Mouse (Mus musculus): ENCODE data around the gene Hs3st6. TPM values are rescaled to one million over a fixed set of nuclear protein-coding genes. Genes with fewer than 3 reads are reported as not detected.
A peak's percentile ranks its signal among the peaks of the same experiment; 100 is the strongest.

The Hs3st6 gene
- polyA plus RNA-seq, 1 experiment = 0.72 TPM

DNA sequence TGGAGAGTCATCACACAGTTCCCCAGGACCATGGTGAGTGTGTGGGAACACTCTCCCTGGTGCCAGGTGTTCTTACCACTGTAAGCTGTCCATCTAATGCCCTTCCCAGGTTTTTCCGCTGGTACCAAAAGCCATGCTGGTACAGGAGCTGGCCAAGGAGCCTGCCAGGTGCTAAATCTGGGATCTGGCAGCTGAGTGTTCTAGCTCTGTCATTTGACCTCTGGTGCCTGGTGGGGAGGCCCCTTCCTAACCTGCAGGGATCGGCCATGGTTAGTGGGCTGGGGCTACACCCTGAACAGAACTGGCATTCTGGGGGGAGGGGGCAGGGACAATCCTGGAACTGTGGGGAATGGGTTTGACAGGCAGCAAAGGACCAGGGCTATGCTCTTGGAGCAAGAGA lies 25.2 kb upstream of the Hs3st6 start, which contains the start of gene Rpl3l:
Rpl3l (plus strand) TSS at position 203 of the 400 bp plus-strand sequence.
- Histone ChIP-seq H3K4me1 (ENCODE audit: control insufficient read depth, insufficient read depth, low read length) (no peaks in the 10 kb centered on the region), H3K9ac (ENCODE audit: low read depth, poor library complexity, severe bottlenecking) (peak within 1 kb of the TSS; percentile 30; the same call in 1 of the 2 replicates), H3K27me3 (ENCODE audit: control insufficient read depth, insufficient read depth, low read length, poor library complexity, severe bottlenecking) (no peaks in the 10 kb centered on the region), H3K4me3 (ENCODE audit: low read depth, low read length) (peak within 1 kb of the TSS; percentile 31; the same call in 1 of the 2 replicates), H3K36me3 (ENCODE audit: control insufficient read depth, insufficient read depth, low read length, poor library complexity, severe bottlenecking) (no peaks in the 10 kb centered on the region), H3K9me3 (replicated peaks; ENCODE audit: control insufficient read depth, insufficient read depth, low read length, poor library complexity, severe bottlenecking) (no peaks in the 10 kb centered on the region), H3K27ac (ENCODE audit: insufficient read depth, low read length) (no peak within 1 kb of the TSS)
- TF ChIP-seq EP300 (IDR thresholded peaks at IDR 0.05; ENCODE audit: insufficient read depth, low read depth, low read length) (no peak), POLR2A (IDR thresholded peaks at IDR 0.05; ENCODE audit: insufficient read depth, low read length) (no peak), CTCF (IDR thresholded peaks at IDR 0.05; ENCODE audit: low read depth, low read length) (no peak)

- Histone ChIP-seq H3K27me3 (ENCODE audit: control insufficient read depth, insufficient read depth, low read length, poor library complexity, severe bottlenecking) (no peaks in the 10 kb centered on the region), H3K4me3 (ENCODE audit: low read depth, low read length) (peak overlapping the region; percentile 31; the same call in 1 of the 2 replicates), H3K4me1 (ENCODE audit: control insufficient read depth, insufficient read depth, low read length) (peaks cover 2% of the 10 kb centered on the region), H3K36me3 (ENCODE audit: control insufficient read depth, insufficient read depth, low read length, poor library complexity, severe bottlenecking) (no peaks in the 10 kb centered on the region), H3K9me3 (replicated peaks; ENCODE audit: control insufficient read depth, insufficient read depth, low read length, poor library complexity, severe bottlenecking) (no peaks in the 10 kb centered on the region), H3K27ac (ENCODE audit: insufficient read depth, low read length) (no peak overlapping the region), H3K9ac (ENCODE audit: low read depth, poor library complexity, severe bottlenecking) (peak overlapping the region; percentile 30; the same call in 1 of the 2 replicates)
- no peak for TF ChIP-seq CTCF (IDR thresholded peaks at IDR 0.05; ENCODE audit: low read depth, low read length)
- TF ChIP-seq EP300 (IDR thresholded peaks at IDR 0.05; ENCODE audit: insufficient read depth, low read depth, low read length) = no peak
- no peak for TF ChIP-seq POLR2A (IDR thresholded peaks at IDR 0.05; ENCODE audit: insufficient read depth, low read length)
These were observed 24.6 kb upstream of the Hs3st6 start for GRCm38 (mm10) chr17:24728184-24728583.

DNA sequence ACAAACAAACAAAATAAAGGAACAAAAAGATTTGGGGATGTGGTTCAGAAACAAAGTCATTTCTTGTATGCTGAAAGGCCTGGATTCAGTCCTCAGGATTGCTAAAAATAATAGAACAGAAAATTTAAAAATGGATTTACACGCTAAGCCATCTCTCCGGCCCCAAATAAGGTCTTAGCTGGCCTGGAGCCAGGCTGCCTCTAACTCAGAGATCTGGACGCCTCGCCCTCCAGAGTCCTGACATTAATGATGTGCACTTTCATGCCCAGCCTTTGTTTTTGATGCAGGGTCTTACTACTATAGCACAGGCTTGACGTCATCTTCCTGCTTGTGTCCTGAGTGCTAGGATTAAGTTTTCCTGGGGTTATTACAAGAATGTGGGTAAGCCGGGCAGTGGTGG lies 23.7 kb upstream of the Hs3st6 start:
- no peak overlapping the region for H3K9ac ChIP-seq (ENCODE audit: low read depth, poor library complexity, severe bottlenecking)
- peaks cover 2% of the 10 kb centered on the region for H3K4me1 ChIP-seq (ENCODE audit: control insufficient read depth, insufficient read depth, low read length)
- no peaks in the 10 kb centered on the region for H3K27me3 ChIP-seq (ENCODE audit: control insufficient read depth, insufficient read depth, low read length, poor library complexity, severe bottlenecking)
- no peaks in the 10 kb centered on the region for H3K9me3 ChIP-seq (replicated peaks; ENCODE audit: control insufficient read depth, insufficient read depth, low read length, poor library complexity, severe bottlenecking)
- no peaks in the 10 kb centered on the region for H3K36me3 ChIP-seq (ENCODE audit: control insufficient read depth, insufficient read depth, low read length, poor library complexity, severe bottlenecking)
- no peak overlapping the region for H3K4me3 ChIP-seq (ENCODE audit: low read depth, low read length)
- TF ChIP-seq POLR2A (IDR thresholded peaks at IDR 0.05; ENCODE audit: insufficient read depth, low read length) (no peak), EP300 (IDR thresholded peaks at IDR 0.05; ENCODE audit: insufficient read depth, low read depth, low read length) (no peak), CTCF (IDR thresholded peaks at IDR 0.05; ENCODE audit: low read depth, low read length) (no peak)
- H3K27ac ChIP-seq (ENCODE audit: insufficient read depth, low read length) = no peak overlapping the region

- Histone ChIP-seq H3K27me3 (ENCODE audit: control insufficient read depth, insufficient read depth, low read length, poor library complexity, severe bottlenecking) (no peaks in the 10 kb centered on the region), H3K4me3 (ENCODE audit: low read depth, low read length) (no peak overlapping the region), H3K9me3 (replicated peaks; ENCODE audit: control insufficient read depth, insufficient read depth, low read length, poor library complexity, severe bottlenecking) (no peaks in the 10 kb centered on the region), H3K36me3 (ENCODE audit: control insufficient read depth, insufficient read depth, low read length, poor library complexity, severe bottlenecking) (no peaks in the 10 kb centered on the region), H3K4me1 (ENCODE audit: control insufficient read depth, insufficient read depth, low read length) (peaks cover 2% of the 10 kb centered on the region), H3K27ac (ENCODE audit: insufficient read depth, low read length) (no peak overlapping the region), H3K9ac (ENCODE audit: low read depth, poor library complexity, severe bottlenecking) (no peak overlapping the region)
- TF ChIP-seq EP300 (IDR thresholded peaks at IDR 0.05; ENCODE audit: insufficient read depth, low read depth, low read length) (no peak), CTCF (IDR thresholded peaks at IDR 0.05; ENCODE audit: low read depth, low read length) (no peak), POLR2A (IDR thresholded peaks at IDR 0.05; ENCODE audit: insufficient read depth, low read length) (no peak)
These were observed 22.0 kb upstream of the Hs3st6 start for GRCm38 (mm10) chr17:24730787-24731186.

DNA sequence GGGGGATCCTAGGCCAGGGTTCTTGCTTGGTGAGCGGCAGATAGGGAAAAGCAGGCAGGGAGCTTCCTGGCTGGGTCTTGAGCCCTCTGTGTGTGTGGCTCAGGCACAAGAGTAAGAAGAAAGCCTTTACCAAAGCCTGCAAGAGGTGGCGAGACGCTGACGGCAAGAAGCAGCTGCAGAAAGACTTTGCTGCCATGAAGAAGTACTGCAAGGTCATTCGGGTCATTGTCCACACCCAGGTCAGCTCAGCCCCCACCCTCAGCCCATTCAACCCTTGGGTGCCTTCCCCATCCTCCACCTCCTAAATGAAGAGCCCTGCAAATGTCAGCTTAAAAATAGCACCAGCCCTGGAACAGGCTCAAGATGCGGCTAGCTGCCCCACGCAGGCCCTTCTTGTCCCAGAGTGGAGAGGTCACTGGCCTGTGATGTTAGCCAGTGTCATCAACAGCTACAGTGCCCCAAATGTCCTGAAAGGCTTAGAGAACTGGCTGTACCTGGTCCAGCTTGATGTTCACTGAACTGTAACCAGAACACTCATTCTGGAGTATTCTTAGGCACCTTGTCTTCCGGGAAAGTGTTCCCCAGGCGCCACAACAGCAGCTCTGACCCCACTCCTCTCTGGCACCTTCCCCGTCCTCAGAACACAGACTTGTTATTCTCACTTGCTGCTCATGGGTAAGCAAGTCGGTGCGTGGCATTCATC lies 20.4 kb upstream of the Hs3st6 start:
- H3K4me3 ChIP-seq (ENCODE audit: low read depth, low read length) = no peak overlapping the region
- H3K27me3 ChIP-seq (ENCODE audit: control insufficient read depth, insufficient read depth, low read length, poor library complexity, severe bottlenecking) = no peaks in the 10 kb centered on the region
- H3K9ac ChIP-seq (ENCODE audit: low read depth, poor library complexity, severe bottlenecking) = no peak overlapping the region
- peaks cover 2% of the 10 kb centered on the region for H3K4me1 ChIP-seq (ENCODE audit: control insufficient read depth, insufficient read depth, low read length)
- TF ChIP-seq POLR2A (IDR thresholded peaks at IDR 0.05; ENCODE audit: insufficient read depth, low read length) (no peak), EP300 (IDR thresholded peaks at IDR 0.05; ENCODE audit: insufficient read depth, low read depth, low read length) (no peak), CTCF (IDR thresholded peaks at IDR 0.05; ENCODE audit: low read depth, low read length) (no peak)
- no peaks in the 10 kb centered on the region for H3K9me3 ChIP-seq (replicated peaks; ENCODE audit: control insufficient read depth, insufficient read depth, low read length, poor library complexity, severe bottlenecking)
- no peaks in the 10 kb centered on the region for H3K36me3 ChIP-seq (ENCODE audit: control insufficient read depth, insufficient read depth, low read length, poor library complexity, severe bottlenecking)
- H3K27ac ChIP-seq (ENCODE audit: insufficient read depth, low read length) = no peak overlapping the region

GRCm38 (mm10) chr17:24733434-24734050 lies 19.2 kb upstream of the Hs3st6 start:
- H3K9me3 ChIP-seq (replicated peaks; ENCODE audit: control insufficient read depth, insufficient read depth, low read length, poor library complexity, severe bottlenecking) = no peaks in the 10 kb centered on the region
- no peaks in the 10 kb centered on the region for H3K27me3 ChIP-seq (ENCODE audit: control insufficient read depth, insufficient read depth, low read length, poor library complexity, severe bottlenecking)
- TF ChIP-seq EP300 (IDR thresholded peaks at IDR 0.05; ENCODE audit: insufficient read depth, low read depth, low read length) = no peak
- no peak for TF ChIP-seq POLR2A (IDR thresholded peaks at IDR 0.05; ENCODE audit: insufficient read depth, low read length)
- no peak for TF ChIP-seq CTCF (IDR thresholded peaks at IDR 0.05; ENCODE audit: low read depth, low read length)
- H3K9ac ChIP-seq (ENCODE audit: low read depth, poor library complexity, severe bottlenecking) = no peak overlapping the region
- no peak overlapping the region for H3K4me3 ChIP-seq (ENCODE audit: low read depth, low read length)
- no peak overlapping the region for H3K27ac ChIP-seq (ENCODE audit: insufficient read depth, low read length)
- H3K36me3 ChIP-seq (ENCODE audit: control insufficient read depth, insufficient read depth, low read length, poor library complexity, severe bottlenecking) = no peaks in the 10 kb centered on the region
- peaks cover 2% of the 10 kb centered on the region for H3K4me1 ChIP-seq (ENCODE audit: control insufficient read depth, insufficient read depth, low read length)
